Mouse (Mus musculus) c-Kit-positive CD71-negative TER-119-negative erythroid progenitor cells, embryonic 14.5 days (primary cell): ENCODE measurements around the gene Ooep.
"Not testable (repeated sequence)": the region's sequence is repeated elsewhere in the genome, so short reads cannot be mapped to it uniquely, and the experiment has no call there.

Source experiments
- DNase-seq: peaks from one replicate; pipeline ENCODE4 v3.0.0-alpha.2; 2013; ENCODE audit warnings: low read depth

The Ooep gene

DNA sequence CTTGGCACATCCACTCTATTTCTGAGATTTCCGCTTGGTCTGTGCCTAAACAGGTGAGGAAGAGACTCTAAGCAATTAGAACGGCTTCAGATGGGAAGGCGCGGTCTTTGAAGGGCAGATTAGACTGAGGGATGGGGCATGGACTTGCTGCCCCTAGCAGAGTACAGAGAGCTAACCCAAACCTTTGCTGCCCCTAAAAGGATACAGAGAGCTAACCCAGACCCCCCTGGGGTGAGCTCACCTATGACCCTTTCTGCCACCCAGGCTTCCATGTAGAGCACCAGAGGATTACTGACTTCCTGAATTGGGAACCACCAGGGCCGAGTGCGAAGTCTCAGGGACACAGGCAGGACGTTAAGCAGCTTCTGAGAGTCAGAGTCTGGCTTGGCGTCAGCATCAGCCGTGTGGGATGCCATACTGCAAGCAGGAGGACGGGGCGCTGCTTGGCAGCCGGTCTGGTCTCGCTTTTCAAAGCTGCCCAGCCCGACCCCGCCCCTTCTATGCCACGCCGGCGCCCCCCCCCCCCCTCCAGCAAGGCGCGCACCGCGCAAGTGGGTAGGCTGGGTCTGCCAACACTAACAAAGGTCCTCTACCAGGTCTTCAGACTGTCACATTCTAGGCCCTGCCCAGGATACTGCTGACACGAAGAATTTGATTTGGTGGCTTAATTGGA, at the start of gene Ooep:
TSS of gene Ooep (minus strand) at position 613 of the 673 bp plus-strand sequence.
- DNase-seq = no peak

DNA sequence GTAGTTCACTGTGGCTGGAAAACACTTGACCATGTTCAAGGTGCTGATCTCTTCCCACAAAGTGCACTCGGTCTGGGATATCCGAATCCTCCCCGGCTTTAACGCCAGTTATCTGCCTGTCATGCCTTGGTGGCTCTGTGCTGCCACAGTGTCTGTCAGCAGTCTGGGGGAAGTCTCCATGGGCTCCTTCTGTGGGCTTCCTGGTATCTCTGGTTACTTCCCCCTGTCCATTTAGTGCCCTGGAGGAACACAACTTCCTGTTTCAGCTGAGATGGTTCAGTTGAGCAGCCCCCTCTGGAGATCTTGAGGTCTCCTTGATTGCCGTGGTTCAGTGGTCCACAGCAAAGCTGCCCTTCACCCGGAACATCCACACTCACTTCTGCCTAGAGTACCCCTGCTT, 49.7 kb upstream of the Ooep start:
- DNase-seq = no peak

DNA sequence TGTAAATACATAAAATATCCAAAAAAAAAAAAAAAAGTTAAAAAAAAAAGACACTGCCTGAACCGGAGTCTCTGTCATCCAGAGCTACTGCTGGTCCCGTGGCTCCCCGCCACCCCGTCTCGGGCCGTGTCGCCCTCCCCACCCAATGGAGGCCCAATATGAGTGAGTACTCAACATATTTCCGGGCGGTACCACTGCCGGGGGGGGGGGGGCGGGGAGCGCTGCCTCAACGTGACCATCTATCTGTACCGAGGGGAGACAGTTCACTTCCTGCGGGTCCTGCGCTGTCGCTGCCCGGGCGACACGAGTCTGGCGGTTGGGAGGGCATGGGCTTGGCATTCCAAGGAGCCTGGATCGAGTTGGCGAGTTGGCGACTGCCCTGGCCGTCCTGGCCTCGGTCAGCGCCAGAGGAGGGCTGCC, 48.8 kb upstream of the Ooep start:
- no peak for DNase-seq

DNA sequence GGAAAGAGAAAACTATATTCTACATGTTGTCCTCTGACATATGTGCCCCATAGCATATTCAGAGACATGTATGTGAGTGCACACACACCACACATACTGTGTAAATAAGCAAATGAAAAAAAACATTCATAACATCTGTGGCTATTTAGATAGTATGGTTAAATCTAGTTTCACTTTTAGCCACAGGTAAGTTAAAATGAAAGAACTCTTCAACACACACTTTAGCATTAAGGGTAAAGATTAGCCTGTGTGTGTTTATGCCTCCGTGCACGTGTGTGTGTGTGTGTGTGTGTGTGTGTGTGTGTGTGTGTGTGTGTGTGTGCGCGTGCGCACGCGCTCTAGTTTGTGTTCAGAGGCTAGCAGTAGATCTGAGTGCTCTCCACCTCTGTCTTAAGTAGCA, 23.1 kb upstream of the Ooep start:
- DNase-seq = no peak

DNA sequence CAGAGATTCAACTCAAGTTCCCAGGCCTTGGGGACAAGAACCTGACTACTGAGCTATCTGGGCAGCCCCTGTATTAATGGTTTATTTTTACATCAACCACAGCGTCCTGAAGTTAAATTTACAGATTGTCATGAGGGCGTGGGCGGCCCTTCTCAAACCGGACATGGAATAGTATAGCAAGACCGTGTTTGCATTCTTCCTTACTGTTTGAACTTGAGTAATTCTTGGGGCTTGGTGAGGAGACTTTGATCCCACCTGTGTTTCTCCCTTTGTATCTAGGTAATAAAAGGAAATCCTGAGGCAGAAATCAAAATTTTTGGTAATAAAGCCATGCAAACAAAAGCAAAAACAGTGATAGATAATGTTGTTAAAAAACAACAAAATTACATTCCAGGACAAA, 22.0 kb upstream of the Ooep start:
- no peak for DNase-seq

DNA sequence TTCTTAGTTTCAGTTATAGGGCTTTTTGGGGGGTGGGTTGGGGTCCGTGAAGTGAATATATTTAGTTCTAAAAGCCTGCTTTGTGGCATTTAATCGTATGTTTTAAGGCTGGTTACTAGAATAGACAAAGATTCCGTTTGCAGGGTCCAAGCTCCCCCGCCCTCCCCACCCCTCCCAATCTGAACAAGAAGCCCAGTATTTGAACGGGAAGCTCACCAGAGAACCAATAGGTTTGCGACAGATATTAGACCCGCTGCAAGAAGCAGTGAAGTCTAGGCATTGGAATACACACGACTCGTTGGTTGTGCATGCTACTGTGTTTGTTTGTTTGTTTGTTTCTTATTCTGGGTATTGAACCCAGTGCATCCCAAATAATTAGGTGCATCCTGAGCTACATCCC, 18.0 kb upstream of the Ooep start:
- DNase-seq = no peak

DNA sequence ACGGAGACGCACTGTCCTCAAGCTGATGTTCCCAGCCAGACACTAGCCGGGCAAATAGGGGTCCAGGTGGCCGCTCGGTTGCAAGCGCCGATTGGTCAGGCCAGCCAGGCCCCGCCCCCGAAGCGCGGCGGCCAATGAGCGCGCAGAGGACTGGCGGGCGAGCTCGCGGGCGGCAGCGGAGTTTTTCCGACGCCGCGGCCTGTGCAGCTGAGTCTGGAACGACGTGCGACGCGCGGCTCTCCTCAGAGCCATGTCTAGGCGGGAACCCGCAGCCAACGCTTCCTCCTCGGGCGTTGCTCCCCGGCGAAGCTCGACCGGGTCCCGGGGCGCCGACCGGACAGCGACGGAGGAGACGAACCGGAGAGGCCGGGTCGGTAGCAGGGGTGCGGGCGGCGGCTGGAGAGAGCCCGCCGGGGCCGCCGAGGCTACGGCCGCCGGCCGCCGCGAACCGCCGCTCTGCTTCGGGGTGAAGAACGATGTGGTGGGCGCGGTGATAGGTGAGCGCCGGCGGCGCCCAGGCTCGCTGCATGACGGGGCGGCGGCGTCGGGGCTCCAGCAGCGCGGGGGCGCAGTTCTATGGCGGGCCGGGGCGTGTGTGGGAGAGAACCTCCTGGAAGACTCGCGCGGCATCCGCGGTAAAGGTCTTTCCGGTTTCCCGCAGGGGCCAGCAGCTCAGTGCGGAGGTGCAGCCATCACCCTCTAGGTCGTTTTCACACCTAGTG, 17.3 kb upstream of the Ooep start, which contains the start of gene Ddx43:
TSS of gene Ddx43 (plus strand) at position 148 of the 722 bp plus-strand sequence.
- DNase-seq = peak; percentile 18

DNA sequence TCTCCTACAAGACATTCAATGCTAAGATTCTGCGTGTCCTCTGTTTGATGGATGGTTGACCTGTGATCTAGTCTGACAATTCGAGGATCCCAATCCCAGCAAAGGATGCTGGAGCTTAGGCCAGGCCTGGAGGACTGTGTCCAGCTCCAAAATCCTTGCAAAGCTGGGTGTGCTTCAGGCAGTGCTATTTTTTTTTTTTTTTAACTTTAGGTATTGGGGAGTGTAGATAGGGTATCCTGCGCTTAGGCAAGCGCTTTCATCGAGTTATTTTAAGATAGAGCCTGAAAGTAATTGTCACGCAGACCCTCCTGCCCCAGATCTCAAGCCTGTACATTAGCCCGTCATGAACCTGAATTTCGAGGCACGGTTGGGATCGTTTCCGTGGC, 16.7 kb upstream of the Ooep start:
- no peak for DNase-seq

DNA sequence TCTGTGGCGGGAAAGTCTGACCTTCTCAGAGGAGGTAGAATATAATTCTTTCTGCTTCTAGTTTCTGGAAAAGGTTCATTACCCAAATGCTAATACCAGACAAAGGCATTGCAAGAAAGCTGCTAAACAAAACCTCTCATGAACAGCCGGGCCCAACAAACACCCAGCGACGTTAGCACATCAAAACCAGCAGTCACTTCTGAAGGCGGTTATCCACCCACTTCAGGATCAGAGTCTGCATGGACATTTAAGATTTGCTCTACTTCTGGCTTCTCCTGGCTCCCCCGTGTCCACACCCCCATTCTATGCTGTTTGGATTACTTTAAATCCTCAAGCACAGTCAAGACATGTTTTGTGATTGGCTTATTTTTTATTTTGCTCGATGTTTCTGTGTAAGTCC, 16.1 kb upstream of the Ooep start:
- DNase-seq = no peak

DNA sequence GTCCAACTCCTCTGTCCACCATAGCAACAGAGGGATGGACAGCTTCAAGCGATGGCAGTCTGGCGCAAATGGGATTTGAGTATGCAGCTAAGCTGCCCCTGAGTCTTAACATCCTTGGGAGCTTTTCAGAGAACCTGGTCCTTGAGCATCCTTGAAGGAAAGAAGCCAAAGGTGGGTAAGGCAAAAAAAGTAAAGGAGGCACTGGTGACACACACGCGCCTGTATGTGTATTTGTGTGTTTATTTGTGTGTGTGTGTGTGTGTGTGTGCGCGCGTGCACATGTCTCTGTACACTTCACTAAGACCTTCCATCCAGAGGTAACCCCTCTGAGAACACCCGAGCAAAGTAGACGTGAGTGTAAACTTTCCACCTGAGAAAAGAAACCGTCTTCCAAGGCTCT, 15.2 kb upstream of the Ooep start:
- no peak for DNase-seq

DNA sequence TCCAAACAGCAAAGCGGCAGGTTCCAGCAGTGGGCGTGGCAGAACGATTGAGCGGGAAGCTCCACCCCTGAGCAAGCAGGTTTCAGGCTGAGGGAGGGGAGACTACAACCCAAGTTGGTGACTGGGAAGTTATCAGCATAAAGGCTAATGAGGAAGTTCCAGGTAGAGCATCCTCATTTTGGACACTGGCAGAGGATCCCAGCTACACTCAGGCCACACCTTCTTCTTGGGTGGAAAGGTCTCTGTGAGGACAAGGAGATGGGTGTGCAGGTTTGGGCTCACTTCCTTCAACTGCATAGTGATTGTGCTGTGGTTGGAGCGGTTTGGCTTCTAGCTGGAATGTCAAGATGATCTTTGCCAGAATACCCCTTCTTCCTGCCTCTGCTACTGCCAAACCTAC, 11.5 kb upstream of the Ooep start:
- DNase-seq = no peak

DNA sequence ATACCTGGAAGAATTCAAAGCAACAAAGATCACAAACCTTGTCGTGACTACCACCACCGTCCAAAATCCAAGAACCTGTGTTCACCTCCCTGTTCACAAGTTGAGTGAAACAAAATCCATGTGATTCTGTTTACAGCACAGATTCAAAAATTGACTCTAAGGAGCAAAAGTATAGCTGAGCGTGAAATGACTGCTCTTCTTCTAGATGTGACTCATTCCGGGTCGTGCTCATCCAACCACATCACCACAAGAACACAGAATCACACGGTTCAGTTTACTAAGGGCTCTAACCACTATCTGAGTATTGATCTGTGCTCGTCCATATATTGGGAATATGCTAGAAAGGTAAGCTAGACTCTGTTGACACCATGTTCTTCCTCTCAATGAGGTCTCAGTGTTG, 8.4 kb upstream of the Ooep start:
- DNase-seq = no peak

DNA sequence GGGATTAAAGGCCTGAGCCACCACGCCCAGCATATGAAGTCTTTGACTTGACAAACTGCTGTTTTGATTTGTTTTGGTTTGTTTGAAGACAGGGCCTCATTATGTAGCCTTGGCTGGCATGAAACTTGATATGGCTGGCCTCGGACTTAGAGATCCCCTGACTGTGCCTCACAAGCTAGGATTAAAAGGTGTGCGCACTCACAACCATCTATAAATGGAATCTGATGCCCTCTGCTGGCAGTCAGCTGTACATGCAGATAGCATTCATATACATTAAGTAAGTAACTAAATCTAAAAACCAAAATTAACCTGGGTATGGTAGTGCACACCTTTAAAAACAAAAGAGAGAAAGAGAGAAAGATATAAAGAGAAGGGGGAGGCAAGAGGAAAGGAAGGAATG, 7.4 kb upstream of the Ooep start:
- DNase-seq = no peak

DNA sequence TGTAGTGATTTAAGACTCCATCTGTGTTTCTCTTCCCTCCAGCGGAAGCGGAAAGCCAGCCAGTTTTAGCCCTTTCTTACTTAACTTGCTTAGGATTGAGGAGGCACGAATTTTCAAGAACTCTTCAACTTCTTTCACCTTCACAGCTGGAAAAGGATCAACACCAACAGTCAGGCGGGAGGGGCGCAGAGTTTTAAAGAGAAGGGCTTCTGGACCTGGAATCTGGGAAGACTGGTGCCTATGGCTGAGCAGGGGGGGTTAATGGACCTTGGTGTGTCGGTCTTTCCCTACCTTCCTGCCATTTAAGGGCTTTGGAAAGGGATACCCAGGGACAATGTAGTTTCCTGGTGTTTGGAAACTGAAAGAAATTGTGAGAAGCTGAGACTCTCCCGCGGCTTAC, 979 bp downstream of the Ooep start:
- no peak for DNase-seq

DNA sequence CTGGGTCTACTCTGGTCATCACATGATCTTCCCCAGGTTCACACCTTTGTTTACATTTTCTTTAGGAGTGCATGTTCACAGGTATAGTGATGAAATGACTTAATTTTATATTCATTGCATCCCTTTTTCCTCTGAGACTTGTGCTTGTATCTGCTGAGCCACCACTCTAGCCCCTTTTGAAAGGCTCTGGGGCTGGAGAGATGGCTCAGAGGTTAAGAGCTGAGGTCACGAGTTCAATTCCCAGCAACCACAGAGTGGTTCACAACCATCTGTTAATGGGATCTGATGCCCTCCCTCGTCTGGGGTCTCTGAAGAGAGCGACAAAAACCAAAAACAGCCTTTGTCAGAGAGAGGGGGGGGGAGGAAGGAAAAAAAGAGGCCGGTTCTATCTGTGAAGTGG, 3.0 kb downstream of the Ooep start:
- DNase-seq = no peak

DNA sequence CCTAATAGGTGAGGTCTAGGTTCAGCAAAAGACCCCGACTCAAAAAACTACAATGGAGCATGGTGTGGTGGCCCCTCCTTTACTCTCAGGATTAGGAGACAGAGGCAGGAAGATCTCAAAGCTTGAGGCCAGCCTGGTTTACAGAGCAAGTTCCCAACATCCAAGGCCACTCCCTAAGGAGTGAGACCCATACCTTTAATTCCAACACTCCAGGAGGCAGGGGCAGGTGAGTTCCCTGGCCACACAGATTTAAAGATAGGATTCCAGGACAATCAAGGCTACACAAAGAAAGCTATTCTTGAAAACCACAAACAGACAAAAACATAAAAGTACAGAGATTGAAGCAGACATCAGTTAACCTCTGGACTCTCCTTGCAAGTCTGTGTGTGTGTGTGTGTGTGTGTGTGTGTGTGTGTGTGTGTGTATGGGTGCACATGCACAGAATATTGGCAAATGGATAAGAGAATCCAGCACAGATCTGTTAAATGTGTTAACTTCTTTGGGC, 3.6 kb downstream of the Ooep start:
- no peak for DNase-seq

DNA sequence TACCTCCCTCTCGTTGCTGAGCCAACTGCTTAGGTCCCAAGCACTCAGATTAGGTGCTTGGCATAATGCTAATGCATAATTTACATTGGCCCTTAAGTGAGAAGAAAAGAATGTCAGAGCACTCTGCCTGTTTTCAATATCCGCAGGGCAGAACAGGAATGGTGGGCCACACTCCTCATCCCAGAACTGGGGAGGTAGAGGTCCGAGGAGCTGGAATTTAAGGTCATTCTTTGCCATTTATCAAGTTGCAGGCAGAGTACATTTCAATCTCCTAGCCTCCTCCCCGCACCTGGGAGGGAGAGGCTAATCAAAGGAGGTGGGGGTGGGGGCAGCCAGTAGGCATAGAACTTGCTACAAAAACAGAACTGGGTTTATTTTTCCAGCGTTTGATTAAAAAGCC, 4.1 kb downstream of the Ooep start:
- DNase-seq = no peak

DNA sequence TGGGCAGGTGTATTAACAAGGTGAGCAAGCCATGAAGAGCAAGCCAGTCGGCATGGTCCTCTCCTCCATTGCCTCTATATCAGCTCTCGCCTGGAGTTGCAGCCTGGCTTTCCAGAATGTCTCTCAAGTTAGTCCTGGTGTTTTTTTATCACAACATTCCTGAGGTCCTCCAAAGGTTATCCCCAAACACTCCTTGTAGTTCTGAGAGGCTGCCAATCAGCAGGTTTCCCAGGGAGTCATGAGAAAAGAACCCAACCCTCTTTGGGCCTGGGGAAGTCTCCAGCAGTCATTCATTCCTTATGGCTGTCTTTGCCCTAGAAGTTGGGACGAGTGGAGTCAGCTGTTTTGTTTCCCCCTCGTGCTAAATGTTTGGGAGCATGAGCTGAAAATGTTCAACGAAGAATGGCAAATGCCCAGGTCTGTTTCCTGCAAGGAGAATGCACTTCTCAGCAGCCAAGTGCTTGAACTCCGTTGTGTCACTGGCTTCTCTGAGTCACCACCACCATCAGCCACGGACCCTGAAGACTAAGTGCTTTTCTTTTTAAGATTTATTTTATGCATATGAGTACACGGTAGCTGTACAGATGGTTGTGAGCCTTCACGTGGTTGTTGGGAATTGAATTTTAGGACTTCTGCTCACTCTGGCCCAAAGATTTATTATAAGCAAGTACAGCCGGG, 5.6 kb downstream of the Ooep start:
- DNase-seq = no peak

DNA sequence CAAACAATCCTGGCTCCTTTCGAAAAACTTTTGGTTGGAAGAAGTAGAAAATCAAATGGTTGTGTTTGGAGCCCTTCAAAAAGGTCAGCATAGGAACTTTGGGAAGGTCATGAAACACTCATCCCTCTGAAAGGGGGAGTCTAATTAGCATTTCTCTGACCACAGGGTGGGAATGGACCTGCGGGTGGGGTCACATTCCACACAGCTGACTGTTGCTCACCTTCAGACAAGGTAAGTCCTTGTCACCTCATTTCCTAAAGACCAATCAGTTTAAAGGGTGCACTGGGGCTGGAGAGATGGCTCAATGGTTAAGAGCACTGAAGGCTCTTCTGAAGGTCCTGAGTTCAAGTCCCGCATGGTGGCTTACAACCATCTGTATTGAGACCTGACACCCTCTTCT, 7.1 kb downstream of the Ooep start:
- no peak for DNase-seq

DNA sequence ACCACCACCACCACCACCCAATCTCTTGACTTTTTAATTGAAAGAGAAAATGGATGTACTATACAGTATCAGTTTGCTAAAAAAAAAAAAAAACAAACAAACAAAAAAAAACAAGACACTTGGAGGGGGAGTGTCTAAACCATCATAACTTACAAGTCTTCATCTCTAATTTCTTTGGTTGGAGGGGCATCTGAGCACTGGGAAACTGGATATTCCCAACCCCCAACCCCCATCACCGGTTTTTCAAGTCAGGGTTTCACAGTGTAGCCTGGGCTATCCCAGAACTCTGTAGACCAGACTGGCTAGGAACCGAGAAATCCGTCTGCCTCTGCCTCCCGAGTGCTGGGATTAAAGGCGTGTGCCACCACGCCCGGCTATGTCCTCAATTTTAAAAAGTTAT, 8.7 kb downstream of the Ooep start:
- no peak for DNase-seq

DNA sequence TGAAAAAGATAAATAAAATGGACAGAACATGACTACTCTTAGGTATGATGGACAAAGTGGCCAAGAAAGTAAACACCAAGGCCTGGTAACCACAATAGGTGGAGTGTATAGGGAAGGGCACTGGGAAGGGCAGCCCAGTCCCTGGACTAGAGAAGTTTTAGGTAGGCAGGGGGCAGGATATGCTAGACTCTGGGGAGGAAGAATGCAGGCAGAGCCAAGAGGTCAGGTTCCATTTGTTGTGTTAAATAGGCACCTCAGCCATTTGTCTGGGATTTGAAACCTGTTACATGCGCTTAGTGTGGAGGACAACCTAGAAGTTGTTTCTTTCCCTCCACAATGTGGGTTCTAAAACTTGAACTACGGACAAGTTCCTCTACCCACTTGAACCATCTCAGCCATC, 9.2 kb downstream of the Ooep start:
- no peak for DNase-seq

DNA sequence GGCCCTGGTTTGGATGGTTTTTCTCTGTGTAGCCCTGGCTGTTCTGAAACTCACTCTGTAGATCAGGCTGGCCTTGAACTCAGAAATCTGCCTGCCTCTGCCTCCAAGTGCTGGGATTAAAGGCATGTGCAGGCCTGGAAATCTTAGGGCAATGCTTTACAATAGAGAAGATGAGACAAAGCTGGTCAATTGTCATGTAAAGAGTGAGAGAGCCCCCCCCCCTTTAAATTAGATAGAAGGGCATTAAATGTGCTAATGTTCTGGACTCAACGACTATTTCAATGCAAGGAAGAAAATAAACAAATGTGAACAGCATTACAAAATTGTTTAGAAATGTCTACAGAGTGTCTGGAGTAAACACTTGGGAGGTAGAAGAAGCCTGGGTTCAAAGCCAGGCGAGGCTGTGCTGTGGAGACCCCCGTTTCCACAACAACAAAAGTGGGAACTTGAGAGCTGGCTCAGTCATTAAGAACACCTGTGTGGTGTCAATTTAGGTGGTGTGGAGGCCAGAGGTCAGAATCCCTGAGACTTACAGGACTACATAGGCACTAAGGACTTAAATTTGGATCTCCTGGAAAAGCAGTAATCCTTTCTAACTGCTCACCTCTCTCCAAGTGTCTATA, 9.7 kb downstream of the Ooep start:
- DNase-seq = no peak

DNA sequence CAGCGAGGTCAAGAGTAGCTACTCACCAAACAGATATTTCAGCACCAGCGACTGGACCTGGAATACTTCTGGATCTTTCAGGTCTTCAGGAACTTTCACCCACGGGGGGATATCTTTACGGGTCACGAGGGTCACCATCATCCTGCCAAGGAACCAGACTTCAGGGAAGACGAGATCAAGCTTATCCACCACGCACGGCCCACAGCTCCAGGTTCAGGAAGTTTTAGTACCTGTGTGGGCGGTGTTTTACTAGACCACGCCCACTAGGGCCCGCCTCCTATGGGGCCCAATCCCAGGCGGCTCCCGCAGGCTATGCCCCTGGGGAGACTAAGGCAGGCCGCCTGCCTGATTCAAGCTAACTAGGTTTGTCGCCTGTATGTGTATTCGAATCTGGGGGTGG, 10.6 kb downstream of the Ooep start, which contains the start of gene Dppa5a:
TSS of gene Dppa5a (minus strand) at position 219 of the 400 bp plus-strand sequence.
- not testable (repeated sequence) for DNase-seq
